Mouse (Mus musculus) cerebellum, adult 18-20 months (tissue): ENCODE measurements around the gene Hhip.

Experiments
- DNase-seq, 2 experiments: peaks; one replicate each; pipeline ENCODE4 v3.0.0; 2021

The Hhip gene

GRCm38 (mm10) chr8:80057198-80058174 lies at the start of gene Hhip:
TSS of gene Hhip (minus strand) at chr8:80058006.
- DNase-seq: peak in 1 of 2 experiments; percentile 5

GRCm38 (mm10) chr8:80087021-80087420 lies 29.2 kb upstream of the Hhip start:
- no peak for DNase-seq

- no peak for DNase-seq
Measured at GRCm38 (mm10) chr8:80058193-80058592, 387 bp upstream of the Hhip start.

- DNase-seq: no peak
Measured at GRCm38 (mm10) chr8:80056331-80057070, 1.3 kb downstream of the Hhip start.

- DNase-seq: no peak
Measured at GRCm38 (mm10) chr8:80055777-80056176, 2.0 kb downstream of the Hhip start.

- DNase-seq: no peak
Measured at GRCm38 (mm10) chr8:80055094-80055493, 2.7 kb downstream of the Hhip start.

GRCm38 (mm10) chr8:80054216-80054615 lies 3.6 kb downstream of the Hhip start:
- no peak for DNase-seq

GRCm38 (mm10) chr8:80052838-80053237 lies 5.0 kb downstream of the Hhip start:
- no peak for DNase-seq

- no peak for DNase-seq
Measured at GRCm38 (mm10) chr8:80051494-80051893, 6.3 kb downstream of the Hhip start.

GRCm38 (mm10) chr8:80049256-80050005 lies 8.4 kb downstream of the Hhip start:
- no peak for DNase-seq

GRCm38 (mm10) chr8:80048256-80048655 lies 9.6 kb downstream of the Hhip start:
- DNase-seq: no peak

- no peak for DNase-seq
Measured at GRCm38 (mm10) chr8:80037644-80038253, 20.1 kb downstream of the Hhip start.

GRCm38 (mm10) chr8:80032604-80033003 lies 25.2 kb downstream of the Hhip start:
- no peak for DNase-seq

GRCm38 (mm10) chr8:80031330-80032293 lies 26.2 kb downstream of the Hhip start:
- no peak for DNase-seq

GRCm38 (mm10) chr8:80029631-80030030 lies 28.2 kb downstream of the Hhip start:
- DNase-seq: no peak

- no peak for DNase-seq
Measured at GRCm38 (mm10) chr8:80020469-80020868, 37.3 kb downstream of the Hhip start.

- DNase-seq: no peak
Measured at GRCm38 (mm10) chr8:80015818-80016217, 42.0 kb downstream of the Hhip start.

- DNase-seq: no peak
Measured at GRCm38 (mm10) chr8:80004421-80004820, 53.4 kb downstream of the Hhip start.

- DNase-seq: no peak
Measured at GRCm38 (mm10) chr8:80002313-80002712, 55.5 kb downstream of the Hhip start.

- DNase-seq: no peak
Measured at GRCm38 (mm10) chr8:79995075-79995474, 62.7 kb downstream of the Hhip start.

GRCm38 (mm10) chr8:79993507-79993906 lies 64.3 kb downstream of the Hhip start:
- DNase-seq: no peak
